Mouse (Mus musculus) liver, adult 2 months (tissue): ENCODE data around the gene Gde1. TPM values are rescaled to one million over a fixed set of nuclear protein-coding genes. Genes with fewer than 3 reads are reported as not detected.

ENCODE experiments used
- DNase-seq: peaks from one replicate; pipeline ENCODE4 v3.0.0-alpha.2; 2011; ENCODE audit warnings: low read depth, low spot score; ENCODE audit errors: extremely low read depth
- H3K27ac ChIP-seq: fragments of 200-500 bp; replicated peaks from 2 replicates; pipeline ENCODE4 v1.5.1; 2012; ENCODE audit warnings: low read depth, mild to moderate bottlenecking, control low read depth, inconsistent platforms, low read length; ENCODE audit not compliant: insufficient read depth
- H3K27me3 ChIP-seq: fragments of 200-500 bp; 2 replicates; pipeline ENCODE4 v1.6.1; 2012; ENCODE audit warnings: mild to moderate bottlenecking, moderate library complexity, low read length, inconsistent platforms; ENCODE audit not compliant: control insufficient read depth, insufficient read depth
- H3K36me3 ChIP-seq: fragments of 200-500 bp; 2 replicates; pipeline ENCODE4 v1.6.1; 2012; ENCODE audit warnings: low read length, inconsistent platforms; ENCODE audit not compliant: control insufficient read depth, insufficient read depth
- H3K4me1 ChIP-seq: fragments of 200-500 bp; 2 replicates; pipeline ENCODE4 v1.6.1; 2011; ENCODE audit warnings: low read length; ENCODE audit not compliant: control insufficient read depth, insufficient read depth
- H3K4me3 ChIP-seq: fragments of 200-500 bp; 2 replicates; pipeline ENCODE4 v1.5.1; 2011; ENCODE audit warnings: low read depth, mild to moderate bottlenecking, control low read depth, low read length, moderate library complexity; ENCODE audit not compliant: insufficient read depth
- H3K79me2 ChIP-seq: fragments of 200-500 bp; 2 replicates; pipeline ENCODE4 v1.6.1; 2012; ENCODE audit warnings: inconsistent platforms, mild to moderate bottlenecking, low read length, moderate library complexity; ENCODE audit not compliant: control insufficient read depth, insufficient read depth
- H3K9ac ChIP-seq: fragments of 200-500 bp; 2 replicates; pipeline ENCODE4 v1.6.1; 2012; ENCODE audit warnings: low read depth, mild to moderate bottlenecking, control low read depth, inconsistent platforms, low read length
- CTCF ChIP-seq: fragments of 200-500 bp; IDR thresholded peaks from 2 replicates; pipeline ENCODE4 v1.5.1; 2011; ENCODE audit warnings: low read depth, low read length, control low read depth
- POLR2A ChIP-seq: fragments of 200-500 bp; IDR thresholded peaks from 2 replicates; pipeline ENCODE4 v1.6.1; 2011; ENCODE audit warnings: low read length, control low read depth; ENCODE audit not compliant: insufficient read depth; ENCODE audit errors: extremely low read depth
- WGBS: fragments of 180-500 bp; shearing (Covaris S2); methylation state at CpG from one replicate; pipeline ENCODE4 v1.1.7; 2018; 5-methylcytosine and 5-hydroxymethylcytosine counted together
- polyA plus RNA-seq: library from polyadenylated mRNA; depleted of rRNA; stranded (reverse); fragments of >200 nt; gene quantifications from 2 replicates; pipeline ENCODE4 v1.2.3, GENCODE M21; 2012
- total RNA-seq: library from RNA; depleted of rRNA; stranded (reverse); fragments of >200 nt; gene quantifications from 2 replicates; pipeline ENCODE4 v1.2.3, GENCODE M21; 2014

Gene Gde1
- total and polyA plus RNA-seq, 2 experiments: 64.5 to 67.2 TPM

GRCm38 (mm10) chr7:118712228-118713173, 6.9 kb upstream of the Gde1 start, which contains the start of gene Ccp110:
Gene Ccp110 (plus strand): TSS chr7:118712552.
- Histone ChIP-seq H3K4me3 (peak within 1 kb of the TSS; percentile 78), H3K4me1 (peaks cover 12% of the 10 kb centered on the region), H3K27ac (peak within 1 kb of the TSS; percentile 17; the same call in 1 of the 2 replicates), H3K79me2 (no peaks in the 10 kb centered on the region; the same call in 1 of the 2 replicates), H3K36me3 (no peaks in the 10 kb centered on the region), H3K9ac (peak within 1 kb of the TSS; percentile 70), H3K27me3 (no peaks in the 10 kb centered on the region)
- peak; percentile 97 for DNase-seq
- TF ChIP-seq CTCF (no peak), POLR2A (0 out of 2 replicates have a peak, but pooled peaks have one; percentile 34)
- WGBS: 3% methylated on average over 48 of the region's 48 CpGs

- 74% methylated on average over 5 of the region's 5 CpGs for WGBS
- H3K4me3 ChIP-seq: no peak overlapping the region
- TF ChIP-seq POLR2A: no peak
- TF ChIP-seq CTCF: no peak
- H3K79me2 ChIP-seq: no peaks in the 10 kb centered on the region; the same call in 1 of the 2 replicates
- H3K4me1 ChIP-seq: peaks cover 16% of the 10 kb centered on the region
- no peaks in the 10 kb centered on the region for H3K36me3 ChIP-seq
- H3K27me3 ChIP-seq: no peaks in the 10 kb centered on the region
- no peak overlapping the region for H3K9ac ChIP-seq
- no peak overlapping the region for H3K27ac ChIP-seq
- DNase-seq: no peak
Observed at GRCm38 (mm10) chr7:118710776-118711175, 5.2 kb upstream of the Gde1 start.

- Histone ChIP-seq H3K4me3 (no peak overlapping the region), H3K79me2 (peaks cover 6% of the 10 kb centered on the region; the same call in 1 of the 2 replicates), H3K36me3 (no peaks in the 10 kb centered on the region), H3K27ac (no peak overlapping the region), H3K4me1 (peaks cover 13% of the 10 kb centered on the region; the same call in 1 of the 2 replicates), H3K9ac (no peak overlapping the region), H3K27me3 (no peaks in the 10 kb centered on the region)
- peak; percentile 81 for DNase-seq
- WGBS: 27% methylated on average over 4 of the region's 4 CpGs
- TF ChIP-seq POLR2A (no peak), CTCF (no peak)
Observed at GRCm38 (mm10) chr7:118708002-118708401, 2.4 kb upstream of the Gde1 start.

- Histone ChIP-seq H3K27me3 (no peaks in the 10 kb centered on the region), H3K36me3 (0 out of 2 replicates have a peak, but pooled peaks cover 1% of the 10 kb centered on the region), H3K4me3 (no peak overlapping the region), H3K79me2 (peaks cover 9% of the 10 kb centered on the region; the same call in 1 of the 2 replicates), H3K9ac (no peak overlapping the region), H3K27ac (no peak overlapping the region), H3K4me1 (peaks cover 18% of the 10 kb centered on the region; the same call in 1 of the 2 replicates)
- DNase-seq: no peak
- 24% methylated on average over 2 of the region's 2 CpGs for WGBS
- TF ChIP-seq POLR2A (no peak), CTCF (no peak)
Observed at GRCm38 (mm10) chr7:118707216-118707615, 1.6 kb upstream of the Gde1 start.

GRCm38 (mm10) chr7:118706488-118706887, 910 bp upstream of the Gde1 start:
- Histone ChIP-seq H3K79me2 (peaks cover 9% of the 10 kb centered on the region; the same call in 1 of the 2 replicates), H3K36me3 (0 out of 2 replicates have a peak, but pooled peaks cover 1% of the 10 kb centered on the region), H3K4me3 (no peak overlapping the region), H3K9ac (no peak overlapping the region), H3K27me3 (no peaks in the 10 kb centered on the region), H3K27ac (no peak overlapping the region), H3K4me1 (peaks cover 20% of the 10 kb centered on the region; the same call in 1 of the 2 replicates)
- DNase-seq: no peak
- TF ChIP-seq CTCF: no peak
- no peak for TF ChIP-seq POLR2A
- WGBS: 94% methylated on average over 5 of the region's 5 CpGs
